Mouse (Mus musculus): Measurements from ENCODE around the gene Lrguk. TPM values are rescaled to one million over a fixed set of nuclear protein-coding genes. Genes with fewer than 3 reads are reported as not detected.

Lrguk gene
- polyA plus RNA-seq, 1 experiment from 2014 or later: 2.7 TPM

GRCm38 (mm10) chr6:34148021-34148420 is 118.8 kb downstream of the Lrguk start:
- POLR2A ChIA-PET: no interaction called here
- in situ Hi-C loops (cut with MboI; ENCODE audit: low pct_unique_long_range_greater_than_20kb): no loop called here
- DNase-seq (ENCODE audit: low read depth, low spot score) (no peak), ATAC-seq (no peak)
- no peaks in the 10 kb centered on the region for H3K27me3 ChIP-seq
- CTCF ChIA-PET: no interaction called here
- TF ChIP-seq CTCF (IDR thresholded peaks at IDR 0.05): no peak

- TF ChIP-seq CTCF (IDR thresholded peaks at IDR 0.05): no peak
- DNase-seq (ENCODE audit: low read depth, low spot score) (no peak), ATAC-seq (no peak)
- ChIA-PET POLR2A (no interaction called here), CTCF (no interaction called here)
- no peaks in the 10 kb centered on the region for H3K27me3 ChIP-seq
- in situ Hi-C loops (cut with MboI; ENCODE audit: low pct_unique_long_range_greater_than_20kb): no loop called here
These were observed 119.4 kb downstream of the Lrguk start for GRCm38 (mm10) chr6:34148639-34149038.

- no peak for DNase-seq (ENCODE audit: low read depth, low spot score)
- H3K27me3 ChIP-seq: no peaks in the 10 kb centered on the region
- CTCF ChIA-PET: no interaction called here
- POLR2A ChIA-PET: no interaction called here
- no peak for ATAC-seq
- TF ChIP-seq CTCF (IDR thresholded peaks at IDR 0.05): no peak
- in situ Hi-C loops (cut with MboI; ENCODE audit: low pct_unique_long_range_greater_than_20kb): no loop called here
These were observed 119.8 kb downstream of the Lrguk start for GRCm38 (mm10) chr6:34149066-34149465.

GRCm38 (mm10) chr6:34149821-34150220 is 120.6 kb downstream of the Lrguk start:
- TF ChIP-seq CTCF (IDR thresholded peaks at IDR 0.05): no peak
- no peaks in the 10 kb centered on the region for H3K27me3 ChIP-seq
- ChIA-PET CTCF (no interaction called here), POLR2A (interaction anchor here (0.7 kb wide), 1 partner anchor 11 kb away, joined by 3 read pairs; no protein-coding TSS in a partner anchor)
- DNase-seq (ENCODE audit: low read depth, low spot score) (no peak), ATAC-seq (no peak)
- in situ Hi-C loops (cut with MboI; ENCODE audit: low pct_unique_long_range_greater_than_20kb): no loop called here

- in situ Hi-C loops (cut with MboI; ENCODE audit: low pct_unique_long_range_greater_than_20kb): no loop called here
- H3K27me3 ChIP-seq: no peaks in the 10 kb centered on the region
- CTCF ChIA-PET: interaction anchor here (0.8 to 2.0 kb wide), 6 partner anchors 9 to 18 kb away, joined by 3 to 7 read pairs (median 4); no protein-coding TSS in a partner anchor
- ATAC-seq (no peak), DNase-seq (ENCODE audit: low read depth, low spot score) (no peak)
- no peak for TF ChIP-seq CTCF (IDR thresholded peaks at IDR 0.05)
- POLR2A ChIA-PET: no interaction called here
These were observed 124.1 kb downstream of the Lrguk start for GRCm38 (mm10) chr6:34153069-34154052.

GRCm38 (mm10) chr6:34154202-34154601 is 125.0 kb downstream of the Lrguk start:
- ChIA-PET CTCF (interaction anchor here (0.8 to 2.0 kb wide), 6 partner anchors 10 to 17 kb away, joined by 3 to 7 read pairs (median 4); no protein-coding TSS in a partner anchor), POLR2A (no interaction called here)
- no peak for TF ChIP-seq CTCF (IDR thresholded peaks at IDR 0.05)
- DNase-seq (ENCODE audit: low read depth, low spot score) (no peak), ATAC-seq (no peak)
- H3K27me3 ChIP-seq: no peaks in the 10 kb centered on the region
- in situ Hi-C loops (cut with MboI; ENCODE audit: low pct_unique_long_range_greater_than_20kb): no loop called here

- ChIA-PET CTCF (no interaction called here), POLR2A (no interaction called here)
- no peaks in the 10 kb centered on the region for H3K27me3 ChIP-seq
- DNase-seq (ENCODE audit: low read depth, low spot score) (no peak), ATAC-seq (no peak)
- no peak for TF ChIP-seq CTCF (IDR thresholded peaks at IDR 0.05)
- in situ Hi-C loops (cut with MboI; ENCODE audit: low pct_unique_long_range_greater_than_20kb): no loop called here
These were observed 126.0 kb downstream of the Lrguk start for GRCm38 (mm10) chr6:34155137-34155804.

GRCm38 (mm10) chr6:34156057-34156456 is 126.8 kb downstream of the Lrguk start:
- ChIA-PET POLR2A (no interaction called here), CTCF (no interaction called here)
- in situ Hi-C loops (cut with MboI; ENCODE audit: low pct_unique_long_range_greater_than_20kb): no loop called here
- no peak for TF ChIP-seq CTCF (IDR thresholded peaks at IDR 0.05)
- no peak for ATAC-seq
- H3K27me3 ChIP-seq: no peaks in the 10 kb centered on the region
- DNase-seq (ENCODE audit: low read depth, low spot score): no peak

- in situ Hi-C loops (cut with MboI; ENCODE audit: low pct_unique_long_range_greater_than_20kb): no loop called here
- H3K27me3 ChIP-seq: no peaks in the 10 kb centered on the region
- no peak for TF ChIP-seq CTCF (IDR thresholded peaks at IDR 0.05)
- ATAC-seq (no peak), DNase-seq (ENCODE audit: low read depth, low spot score) (no peak)
- ChIA-PET CTCF (no interaction called here), POLR2A (no interaction called here)
These were observed 127.8 kb downstream of the Lrguk start for GRCm38 (mm10) chr6:34156841-34157748.
